Mouse (Mus musculus) cerebellum, adult (tissue): Measurements from ENCODE around the gene Trim25.

ENCODE experiments used
- ATAC-seq: cut with Nextera tagmentation; 2 replicates; pipeline ENCODE4 v1.9.2; 2017; ENCODE audit warnings: mild to moderate bottlenecking, moderate library complexity, mixed read lengths; ENCODE audit not compliant: insufficient number of reproducible peaks, low FRiP score, low TSS enrichment

Gene Trim25

GRCm38 (mm10) chr11:89060423-89061089 is 61.4 kb downstream of the Trim25 start:
- peak; percentile 91 for ATAC-seq

- no peak for ATAC-seq
These were observed 62.2 kb downstream of the Trim25 start for GRCm38 (mm10) chr11:89061362-89061761.

GRCm38 (mm10) chr11:89064312-89064711 is 65.1 kb downstream of the Trim25 start:
- ATAC-seq: no peak

GRCm38 (mm10) chr11:89065297-89065696 is 66.1 kb downstream of the Trim25 start:
- no peak for ATAC-seq

GRCm38 (mm10) chr11:89066126-89066525 is 67.0 kb downstream of the Trim25 start:
- no peak for ATAC-seq

GRCm38 (mm10) chr11:89066750-89067149 is 67.6 kb downstream of the Trim25 start, which contains the start of gene Dgke:
Gene Dgke, minus strand, starts transcription at chr11:89066850.
- ATAC-seq: no peak

GRCm38 (mm10) chr11:89067301-89067822 is 68.2 kb downstream of the Trim25 start:
- ATAC-seq: no peak

GRCm38 (mm10) chr11:89067871-89068490 is 68.8 kb downstream of the Trim25 start:
- no peak for ATAC-seq

GRCm38 (mm10) chr11:89068649-89069048 is 69.5 kb downstream of the Trim25 start:
- no peak for ATAC-seq

GRCm38 (mm10) chr11:89069303-89069702 is 70.1 kb downstream of the Trim25 start:
- ATAC-seq: no peak
